Mouse (Mus musculus): ENCODE data around the gene Fam189a1.

Fam189a1 gene

DNA sequence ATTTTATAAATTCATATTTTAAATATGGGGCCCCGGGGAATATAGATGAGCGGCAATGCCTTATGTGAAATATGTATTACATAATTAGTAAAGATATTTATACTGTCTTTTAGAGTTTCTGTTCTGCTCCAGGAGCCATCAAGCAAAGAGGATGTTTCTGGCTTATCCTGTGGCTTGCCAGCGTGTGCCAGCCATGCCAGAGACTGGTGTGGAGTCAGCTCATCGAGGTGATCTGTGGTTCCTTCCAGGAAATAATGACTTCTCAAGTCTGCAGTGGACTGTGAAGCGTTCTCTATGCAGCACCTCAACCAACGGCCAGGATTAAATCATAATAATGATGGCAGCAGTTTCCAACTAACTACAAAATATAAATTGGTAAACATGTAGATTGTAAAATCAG, 125.2 kb downstream of the Fam189a1 start:
- peak in 1 of 2 experiments; percentile 36 for DNase-seq

- peak in 1 of 2 experiments; percentile 38 for DNase-seq
Observed at GRCm38 (mm10) chr7:65029985-65030384, 126.4 kb downstream of the Fam189a1 start.

GRCm38 (mm10) chr7:65021298-65021697, 135.1 kb downstream of the Fam189a1 start:
- no peak for DNase-seq

DNA sequence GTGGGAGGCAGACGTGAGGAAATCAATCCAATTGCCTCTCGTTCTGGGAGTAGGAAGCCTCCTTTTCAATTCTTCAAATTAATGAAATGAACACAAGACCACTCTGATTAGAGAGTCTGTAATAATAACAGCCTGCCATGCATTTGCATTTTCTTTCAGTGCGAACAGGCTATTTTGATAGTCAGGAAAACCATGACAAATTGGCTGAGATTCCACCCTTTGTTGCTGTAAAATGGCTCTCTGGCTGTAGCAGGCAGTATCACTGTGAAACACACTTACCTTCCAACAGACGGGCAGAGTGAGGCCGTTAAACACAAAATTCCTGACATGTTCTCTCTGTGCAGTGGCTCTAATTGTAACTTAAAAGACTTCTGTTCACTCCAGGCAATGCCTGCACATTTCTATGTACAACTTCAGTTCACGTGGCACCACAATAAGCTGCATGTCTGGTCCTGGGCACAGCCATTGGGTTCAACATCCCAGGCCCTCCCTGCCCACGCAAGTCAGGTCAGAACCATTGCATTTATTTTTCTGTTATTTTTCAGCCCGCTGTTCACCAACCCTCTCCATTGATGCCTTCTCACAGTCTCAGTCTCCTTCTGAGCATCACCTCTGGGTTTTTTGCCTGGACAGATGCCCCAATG, 138.2 kb downstream of the Fam189a1 start:
- DNase-seq = no peak

DNA sequence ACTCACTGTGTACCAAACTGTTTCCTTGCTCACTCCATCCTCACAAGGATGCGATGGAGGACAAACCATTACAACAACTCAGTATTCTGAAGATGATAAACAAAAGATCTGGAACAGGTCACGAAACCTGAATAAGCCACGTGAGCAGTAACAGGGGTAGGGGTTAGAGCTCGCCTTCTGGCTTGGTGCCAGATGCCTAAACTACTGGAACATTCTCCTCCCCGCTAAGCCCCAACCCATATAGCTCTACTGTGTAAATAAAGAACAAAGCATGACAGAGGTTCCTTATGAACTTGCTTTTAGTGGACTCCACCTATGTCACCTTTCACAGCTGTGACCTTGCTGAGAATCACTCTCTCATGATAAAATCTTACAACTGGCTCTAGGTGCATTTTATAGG, 139.0 kb downstream of the Fam189a1 start:
- no peak for DNase-seq

DNA sequence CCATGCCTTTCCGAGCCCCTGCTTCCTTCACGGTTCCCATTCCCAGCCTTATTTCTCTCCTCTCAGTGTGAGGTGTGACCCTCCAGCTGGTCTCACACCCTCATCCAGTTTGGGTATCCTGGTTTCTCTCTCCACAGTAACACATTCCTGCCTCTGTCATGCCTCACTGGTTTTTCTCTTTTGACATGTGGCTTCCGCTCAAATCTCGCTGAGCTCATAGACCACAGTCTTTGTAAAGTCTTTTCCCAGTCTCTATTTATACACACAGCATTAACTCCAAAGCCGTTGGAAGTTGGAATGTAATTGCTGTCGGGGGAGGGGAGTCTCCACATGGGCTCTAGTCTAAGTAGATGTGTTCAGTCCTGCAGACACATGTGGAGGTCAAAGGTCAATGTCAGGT, 145.2 kb downstream of the Fam189a1 start:
- peak; percentile 35 to 44 for DNase-seq

DNA sequence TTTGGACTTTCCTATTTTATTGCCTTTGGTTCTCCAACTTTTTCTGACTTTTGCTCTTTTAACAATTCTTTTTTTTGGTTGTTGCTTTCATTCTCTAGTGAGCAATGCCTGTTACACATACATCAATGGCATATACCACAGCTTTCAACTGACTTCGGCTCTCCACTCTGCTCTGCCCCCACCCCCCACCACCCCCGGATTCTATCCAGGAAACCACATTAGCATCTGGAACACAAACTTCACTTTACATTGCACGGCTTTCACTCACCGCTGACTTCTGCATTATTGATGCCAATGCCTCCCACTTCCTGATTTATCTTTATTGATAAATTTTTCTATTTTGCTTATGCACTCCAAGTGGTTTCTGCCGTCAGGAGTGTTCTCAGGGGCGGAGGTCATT, 146.1 kb downstream of the Fam189a1 start:
- DNase-seq = no peak

DNA sequence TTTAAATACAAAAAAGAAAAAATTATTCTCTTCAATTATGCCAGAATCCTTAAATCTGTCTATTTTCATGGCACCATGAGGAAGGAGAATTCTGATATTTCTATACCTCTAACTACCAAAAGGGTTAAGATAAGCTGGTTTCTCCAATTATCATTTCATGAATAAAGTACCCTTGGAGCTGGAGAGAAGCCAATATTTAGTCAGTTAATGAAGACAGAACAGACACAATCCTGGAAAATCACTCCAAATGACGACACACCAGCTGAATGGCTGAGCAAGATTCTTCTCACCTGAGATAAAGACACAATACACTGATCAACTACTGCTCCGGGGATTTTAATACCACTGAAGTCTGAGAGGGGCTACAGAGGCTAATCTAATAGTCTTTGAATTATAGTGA, 150.6 kb downstream of the Fam189a1 start:
- DNase-seq = no peak

DNA sequence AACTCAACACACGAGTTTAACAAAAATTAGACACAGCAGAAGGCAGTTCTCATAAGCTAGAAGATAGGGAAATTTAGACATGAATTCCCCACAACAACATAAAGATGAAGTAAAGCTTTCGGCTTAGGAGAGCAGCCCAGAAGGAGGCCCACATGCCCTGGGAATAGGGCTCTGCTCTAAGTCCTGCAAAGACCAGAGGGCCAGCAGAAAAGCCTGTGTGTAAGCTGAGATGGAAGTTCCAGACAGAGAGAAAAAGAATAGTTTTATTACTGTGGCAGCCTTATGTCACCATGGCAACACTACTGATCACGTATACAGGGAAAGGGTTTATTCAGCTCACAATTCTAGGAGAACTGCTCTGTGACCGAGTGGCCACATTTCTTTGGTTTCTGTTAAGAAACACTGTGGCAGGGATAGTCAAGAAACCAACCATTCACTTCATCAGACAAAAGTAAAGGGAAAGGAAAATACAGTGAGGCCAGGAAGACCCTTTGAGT, 156.6 kb downstream of the Fam189a1 start:
- no peak for DNase-seq

DNA sequence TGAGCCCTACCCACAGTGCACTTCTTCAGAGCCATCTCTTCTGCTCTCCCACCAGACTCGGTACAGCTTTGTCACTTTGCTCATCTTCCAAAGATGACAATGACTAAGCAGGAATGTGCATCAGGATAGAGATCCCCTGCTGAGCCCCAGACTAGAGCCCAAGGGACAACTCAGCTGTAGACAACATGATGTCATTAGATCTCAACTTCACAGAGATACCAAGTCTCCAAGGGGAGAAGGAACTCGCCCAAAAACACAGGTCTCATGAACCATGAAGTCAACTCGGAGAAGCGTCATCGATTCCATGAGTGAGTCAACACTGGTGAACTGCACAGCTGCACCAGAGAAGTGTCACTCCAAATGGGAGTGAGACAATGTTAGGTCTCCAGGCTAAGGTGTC, 158.6 kb downstream of the Fam189a1 start:
- no peak for DNase-seq

- no peak for DNase-seq
Observed at GRCm38 (mm10) chr7:64995946-64996444, 160.4 kb downstream of the Fam189a1 start.

- DNase-seq = no peak
Observed at GRCm38 (mm10) chr7:64989406-64989805, 167.0 kb downstream of the Fam189a1 start.

- DNase-seq = no peak
Observed at GRCm38 (mm10) chr7:64988015-64988414, 168.4 kb downstream of the Fam189a1 start.

- DNase-seq = peak; percentile 79 to 82
Observed at GRCm38 (mm10) chr7:64984468-64985120, 171.8 kb downstream of the Fam189a1 start.

DNA sequence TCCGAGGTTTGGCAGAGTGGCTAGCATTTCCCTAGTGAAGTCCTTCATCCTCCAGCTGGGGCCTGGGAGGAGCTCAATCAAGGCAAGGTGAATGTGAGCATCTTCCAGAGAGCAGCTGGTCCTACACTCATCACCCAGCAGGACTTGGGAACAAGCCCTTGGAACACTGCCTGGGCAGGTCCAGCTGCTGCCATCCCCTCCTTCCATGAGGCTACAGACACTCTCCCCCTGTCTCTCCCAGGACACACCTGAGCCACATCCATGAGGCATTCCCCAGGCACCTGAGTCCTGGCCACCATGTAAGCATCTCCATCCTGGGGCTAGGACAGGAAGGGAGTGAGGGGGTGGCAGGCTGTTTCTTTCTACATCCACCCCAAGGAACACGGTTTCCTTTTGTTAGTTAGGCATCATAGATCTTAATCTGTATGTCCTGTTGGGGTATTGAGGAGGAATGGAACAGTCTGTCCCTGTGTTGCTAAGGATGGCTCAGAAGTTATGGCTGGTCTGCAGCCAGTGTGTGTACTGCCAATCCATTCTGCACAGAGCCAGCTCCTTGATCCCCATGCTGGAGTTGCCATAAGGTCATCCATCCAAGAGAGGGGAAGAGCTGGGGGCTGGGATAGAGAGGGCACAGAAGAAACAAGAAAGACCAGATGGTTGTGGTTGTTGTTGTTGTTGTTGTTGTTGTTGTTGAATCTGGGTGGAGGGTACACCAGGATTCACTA, 174.7 kb downstream of the Fam189a1 start:
- DNase-seq = peak; percentile 95 to 97

DNA sequence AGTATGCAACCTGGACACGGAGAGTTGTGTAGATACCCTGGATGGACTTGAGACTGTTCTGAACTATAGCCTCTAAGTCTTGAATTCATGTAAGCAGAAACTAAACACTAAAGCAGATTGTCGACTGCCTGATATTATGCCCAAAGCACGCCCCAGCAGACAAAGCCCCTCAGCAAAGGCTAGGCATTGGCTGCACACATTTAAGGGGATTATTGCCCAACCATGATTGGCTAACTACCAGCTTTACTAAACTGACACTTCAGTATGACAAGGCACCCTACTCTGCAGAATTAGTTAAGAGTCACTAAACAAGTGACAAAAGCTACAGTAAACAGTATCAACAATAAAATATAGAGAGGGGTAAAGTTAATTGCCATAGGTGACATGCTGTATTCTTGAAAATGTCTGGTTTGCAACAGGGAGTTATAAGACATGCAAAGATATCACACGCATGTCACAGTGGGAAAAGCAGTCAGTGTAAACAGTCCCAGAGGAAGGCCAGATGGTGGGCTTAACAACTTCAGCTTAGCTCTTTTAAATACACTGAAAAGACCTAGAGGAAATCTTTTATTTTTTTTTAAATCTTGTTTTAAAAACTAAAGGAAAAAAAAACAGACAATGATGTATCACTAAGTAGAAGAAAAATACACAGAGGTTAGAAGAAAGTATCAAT, 182.6 kb downstream of the Fam189a1 start:
- DNase-seq = peak; percentile 34 to 39

DNA sequence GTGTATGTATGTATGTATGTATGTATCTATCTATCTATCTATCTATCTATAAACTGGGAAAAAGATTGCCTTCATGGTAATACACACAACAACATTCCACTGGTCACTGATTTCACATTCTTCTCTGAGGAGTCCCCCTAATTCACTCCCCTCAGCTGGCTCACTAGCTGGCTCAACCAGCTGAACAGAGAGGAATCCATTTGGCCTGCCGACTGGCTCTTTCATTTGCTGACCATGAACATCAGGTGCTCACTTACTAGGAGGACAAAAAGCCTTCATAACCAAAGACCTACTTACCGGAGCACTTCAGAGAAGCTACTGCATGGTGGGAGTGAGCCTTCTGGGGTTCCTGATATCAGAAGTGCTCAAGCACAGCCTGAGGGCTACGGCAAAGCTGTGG, 194.2 kb downstream of the Fam189a1 start:
- no peak for DNase-seq

DNA sequence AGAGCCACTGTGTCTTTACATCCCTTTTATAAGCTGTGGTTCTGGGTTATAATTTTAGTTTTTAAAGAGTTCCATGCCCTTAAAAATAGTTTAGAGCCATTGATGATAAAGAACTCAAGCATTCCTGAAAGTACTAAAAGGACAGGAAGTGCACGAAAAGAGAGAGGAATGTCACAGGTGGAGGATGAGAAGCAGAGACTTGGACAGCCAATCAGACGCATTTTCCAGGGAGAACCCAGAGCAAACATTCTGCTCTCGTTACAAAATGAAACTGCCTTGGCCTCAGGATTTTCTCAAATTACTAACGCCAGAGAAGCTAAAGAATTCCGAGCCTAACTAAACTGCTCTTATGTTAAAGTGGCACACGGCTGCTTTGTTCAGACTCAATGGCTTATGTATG, 197.3 kb downstream of the Fam189a1 start:
- no peak for DNase-seq

GRCm38 (mm10) chr7:64952181-64952580, 204.2 kb downstream of the Fam189a1 start:
- DNase-seq = no peak

DNA sequence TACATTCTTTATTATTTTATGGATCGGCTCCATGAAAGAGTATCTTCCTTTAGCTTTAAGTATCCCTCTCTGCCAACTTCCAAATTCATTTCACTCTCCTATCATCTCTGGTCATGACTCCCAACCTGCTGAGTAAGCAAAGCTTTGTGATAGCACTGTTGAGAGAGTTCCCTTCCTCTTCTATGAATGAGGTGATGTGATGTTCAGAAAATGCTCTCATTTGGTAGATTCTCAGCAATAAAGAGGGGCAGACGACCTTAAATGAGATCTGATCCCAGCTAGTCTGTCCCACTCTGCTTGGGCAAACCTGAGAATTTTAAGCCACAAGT, 205.6 kb downstream of the Fam189a1 start:
- no peak for DNase-seq

- peak; percentile 89 to 92 for DNase-seq
Observed at GRCm38 (mm10) chr7:64949910-64950770, 206.2 kb downstream of the Fam189a1 start.

- no peak for DNase-seq
Observed at GRCm38 (mm10) chr7:64949465-64949864, 206.9 kb downstream of the Fam189a1 start.

Data from cerebellum, postnatal 10 days (tissue).